Mouse (Mus musculus) small intestine, adult 2 months (tissue): ENCODE measurements around the gene Large2. TPM values are rescaled to one million over a fixed set of nuclear protein-coding genes. Genes with fewer than 3 reads are reported as not detected.

Experiments used
- H3K27ac ChIP-seq: fragments of 200-500 bp; 2 replicates; pipeline ENCODE4 v1.5.1; 2012; ENCODE audit warnings: low read depth, low read length, control low read depth, inconsistent platforms; ENCODE audit not compliant: insufficient read depth
- H3K27me3 ChIP-seq: fragments of 200-500 bp; 2 replicates; pipeline ENCODE4 v1.6.1; 2012; ENCODE audit warnings: mild to moderate bottlenecking, moderate library complexity, low read length, inconsistent platforms; ENCODE audit not compliant: control insufficient read depth, insufficient read depth
- H3K36me3 ChIP-seq: fragments of 200-500 bp; 2 replicates; pipeline ENCODE4 v1.6.1; 2012; ENCODE audit warnings: mild to moderate bottlenecking, low read length, control low read depth, inconsistent platforms; ENCODE audit not compliant: control insufficient read depth, insufficient read depth
- H3K4me1 ChIP-seq: fragments of 200-500 bp; 2 replicates; pipeline ENCODE4 v1.6.1; 2012; ENCODE audit warnings: low read length, inconsistent platforms, mixed read lengths; ENCODE audit not compliant: control insufficient read depth, insufficient read depth, insufficient read length
- H3K4me3 ChIP-seq: fragments of 200-500 bp; 2 replicates; pipeline ENCODE4 v1.5.1; 2012; ENCODE audit warnings: low read depth, mild to moderate bottlenecking, control low read depth, inconsistent platforms, low read length, moderate library complexity
- CTCF ChIP-seq: fragments of 200-500 bp; IDR thresholded peaks from 2 replicates; pipeline ENCODE4 v1.5.1; 2012; ENCODE audit warnings: low read depth, mild to moderate bottlenecking, control low read depth, inconsistent platforms, low read length, moderate library complexity, mixed read lengths; ENCODE audit not compliant: insufficient replicate concordance, insufficient read length; ENCODE audit errors: extremely low read depth
- POLR2A ChIP-seq: fragments of 200-500 bp; IDR thresholded peaks from 2 replicates; pipeline ENCODE4 v1.6.1; 2012; ENCODE audit warnings: low read depth, mild to moderate bottlenecking, control low read depth, inconsistent platforms, low read length, moderate library complexity
- WGBS: fragments of 180-500 bp; shearing (Covaris S2); methylation state at CpG from one replicate; pipeline ENCODE4 v1.1.7; 2018; 5-methylcytosine and 5-hydroxymethylcytosine counted together
- polyA plus RNA-seq: library from polyadenylated mRNA; depleted of rRNA; stranded (reverse); fragments of >200 nt; gene quantifications from 2 replicates; pipeline ENCODE4 v1.2.3, GENCODE M21; 2012

The Large2 gene
- polyA plus RNA-seq, 1 experiment, result 12.3 TPM

GRCm38 (mm10) chr2:92360186-92360823, 14.4 kb downstream of the Large2 start:
- H3K27me3 ChIP-seq, result no peaks in the 10 kb centered on the region
- 71% methylated on average over 25 of the region's 25 CpGs for WGBS
- H3K4me3 ChIP-seq, result no peak overlapping the region
- no peaks in the 10 kb centered on the region for H3K4me1 ChIP-seq
- H3K36me3 ChIP-seq, result peaks cover 25% of the 10 kb centered on the region
- no peak overlapping the region for H3K27ac ChIP-seq
- TF ChIP-seq CTCF (no peak), POLR2A (no peak)

GRCm38 (mm10) chr2:92359301-92359700, 15.4 kb downstream of the Large2 start:
- Histone ChIP-seq H3K4me3 (no peak overlapping the region), H3K27ac (no peak overlapping the region), H3K4me1 (no peaks in the 10 kb centered on the region), H3K36me3 (peaks cover 22% of the 10 kb centered on the region), H3K27me3 (no peaks in the 10 kb centered on the region)
- 70% methylated on average over 2 of the region's 2 CpGs for WGBS
- TF ChIP-seq CTCF (no peak), POLR2A (no peak)

DNA sequence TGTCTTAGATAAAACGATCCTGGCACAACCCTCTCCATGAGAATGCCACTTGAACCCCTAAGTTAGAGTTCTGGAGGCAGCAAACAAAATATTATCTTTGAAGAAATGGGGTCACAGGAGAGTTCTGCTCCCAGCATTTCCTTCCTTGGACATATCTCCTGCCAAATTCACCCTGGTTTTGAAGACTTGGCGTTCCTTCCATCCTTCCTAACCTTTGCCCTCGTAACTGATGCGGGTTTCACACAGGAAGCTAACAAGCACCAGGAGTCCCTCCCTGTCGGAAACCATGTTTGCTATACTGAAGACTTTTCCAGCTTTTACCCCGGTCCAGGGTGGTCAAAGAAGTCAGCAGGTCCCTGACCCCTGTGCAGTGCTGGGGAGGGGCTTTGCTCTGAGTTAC, 20.4 kb downstream of the Large2 start:
- H3K27ac ChIP-seq, result no peak overlapping the region
- H3K4me3 ChIP-seq, result no peak overlapping the region
- no peaks in the 10 kb centered on the region; the same call in 1 of the 2 replicates for H3K4me1 ChIP-seq
- no peaks in the 10 kb centered on the region for H3K27me3 ChIP-seq
- TF ChIP-seq POLR2A, result no peak
- no peak for TF ChIP-seq CTCF
- WGBS, result 32% methylated on average over 6 of the region's 6 CpGs
- H3K36me3 ChIP-seq, result peaks cover 20% of the 10 kb centered on the region

DNA sequence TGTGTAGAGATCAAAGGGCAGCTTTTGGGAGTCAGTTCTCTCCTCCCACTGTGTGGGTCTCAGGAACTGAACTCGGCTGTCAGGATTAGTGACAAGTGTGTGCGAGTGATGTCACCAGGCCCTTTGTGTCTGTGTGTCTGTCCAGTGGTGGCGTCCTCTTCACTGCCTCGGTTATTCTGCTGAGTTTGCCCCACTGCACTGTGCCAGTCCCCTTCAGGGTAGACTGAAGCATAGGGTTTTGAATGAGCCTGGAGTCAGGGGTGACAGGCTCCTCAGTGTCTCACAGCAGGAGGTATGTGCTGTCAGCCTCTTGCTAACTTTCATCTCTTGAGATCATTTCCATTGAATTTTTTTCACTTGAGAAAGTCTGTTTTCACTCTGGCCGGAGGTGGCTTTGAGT, 21.3 kb downstream of the Large2 start:
- WGBS, result 83% methylated on average over 5 of the region's 5 CpGs
- H3K36me3 ChIP-seq, result peaks cover 19% of the 10 kb centered on the region
- H3K4me3 ChIP-seq, result no peak overlapping the region
- TF ChIP-seq POLR2A, result no peak
- TF ChIP-seq CTCF, result no peak
- no peaks in the 10 kb centered on the region for H3K27me3 ChIP-seq
- H3K4me1 ChIP-seq, result no peaks in the 10 kb centered on the region; the same call in 1 of the 2 replicates
- H3K27ac ChIP-seq, result no peak overlapping the region

DNA sequence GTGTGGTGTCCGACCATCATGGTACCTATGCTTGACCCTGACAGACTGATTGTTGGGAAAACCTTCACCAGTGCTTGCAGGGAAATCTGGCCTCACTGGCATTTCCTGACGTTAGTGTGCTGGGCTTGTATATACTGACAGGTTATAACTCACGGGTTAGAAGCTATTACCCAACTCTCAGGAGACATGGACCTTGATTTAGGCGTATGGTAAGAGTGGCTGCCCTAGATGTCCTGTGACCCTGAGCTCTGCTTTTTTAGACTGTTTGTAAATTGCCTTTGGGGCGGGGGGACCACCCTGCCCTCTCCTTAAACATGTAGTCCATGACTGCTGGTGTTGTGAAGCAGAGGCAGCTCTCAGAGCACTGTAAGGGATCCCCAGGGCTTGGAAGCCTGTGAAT, 24.0 kb downstream of the Large2 start:
- no peaks in the 10 kb centered on the region; the same call in 1 of the 2 replicates for H3K4me1 ChIP-seq
- H3K27me3 ChIP-seq, result no peaks in the 10 kb centered on the region
- peaks cover 16% of the 10 kb centered on the region for H3K36me3 ChIP-seq
- no peak overlapping the region for H3K27ac ChIP-seq
- H3K4me3 ChIP-seq, result no peak overlapping the region
- WGBS, result 85% methylated on average over 5 of the region's 5 CpGs
- TF ChIP-seq POLR2A, result no peak
- no peak for TF ChIP-seq CTCF

GRCm38 (mm10) chr2:92349589-92350425, 24.9 kb downstream of the Large2 start:
- Histone ChIP-seq H3K27me3 (no peaks in the 10 kb centered on the region), H3K4me1 (no peaks in the 10 kb centered on the region; the same call in 1 of the 2 replicates), H3K27ac (no peak overlapping the region), H3K4me3 (no peak overlapping the region), H3K36me3 (peaks cover 19% of the 10 kb centered on the region)
- TF ChIP-seq POLR2A, result no peak
- no peak for TF ChIP-seq CTCF
- 72% methylated on average over 6 of the region's 6 CpGs for WGBS

- peaks cover 25% of the 10 kb centered on the region for H3K36me3 ChIP-seq
- WGBS, result 87% methylated on average over 2 of the region's 2 CpGs
- H3K4me1 ChIP-seq, result no peaks in the 10 kb centered on the region
Observed at GRCm38 (mm10) chr2:92347191-92347590, 27.5 kb downstream of the Large2 start.

GRCm38 (mm10) chr2:92342418-92342817, 32.3 kb downstream of the Large2 start:
- no peak overlapping the region for H3K4me3 ChIP-seq
- H3K4me1 ChIP-seq, result no peaks in the 10 kb centered on the region
- peaks cover 16% of the 10 kb centered on the region for H3K36me3 ChIP-seq
- TF ChIP-seq CTCF (no peak), POLR2A (no peak)
- no peaks in the 10 kb centered on the region for H3K27me3 ChIP-seq
- no peak overlapping the region for H3K27ac ChIP-seq

More at GRCm38 (mm10) chr2:92347191-92347590, 27.5 kb downstream of the Large2 start:
- Histone ChIP-seq H3K27me3 (no peaks in the 10 kb centered on the region), H3K27ac (no peak overlapping the region), H3K4me3 (no peak overlapping the region)
- TF ChIP-seq POLR2A (no peak), CTCF (no peak)
